Mouse (Mus musculus) T-helper 17 cell (primary cell): Measurements from ENCODE around the gene Trpc6.

Experiments used
- in situ Hi-C, 2 experiments: fragments of 300-600 bp; cut with MboI, MseI; formaldehyde crosslinking; loops; 1 replicate in 1 of 2; 2 replicates in 1 of 2; pipeline ENCODE4 v1.15.1; 2025; ENCODE audit warnings: high pct_unique_total_duplicates in 2 of 2

Gene Trpc6

DNA sequence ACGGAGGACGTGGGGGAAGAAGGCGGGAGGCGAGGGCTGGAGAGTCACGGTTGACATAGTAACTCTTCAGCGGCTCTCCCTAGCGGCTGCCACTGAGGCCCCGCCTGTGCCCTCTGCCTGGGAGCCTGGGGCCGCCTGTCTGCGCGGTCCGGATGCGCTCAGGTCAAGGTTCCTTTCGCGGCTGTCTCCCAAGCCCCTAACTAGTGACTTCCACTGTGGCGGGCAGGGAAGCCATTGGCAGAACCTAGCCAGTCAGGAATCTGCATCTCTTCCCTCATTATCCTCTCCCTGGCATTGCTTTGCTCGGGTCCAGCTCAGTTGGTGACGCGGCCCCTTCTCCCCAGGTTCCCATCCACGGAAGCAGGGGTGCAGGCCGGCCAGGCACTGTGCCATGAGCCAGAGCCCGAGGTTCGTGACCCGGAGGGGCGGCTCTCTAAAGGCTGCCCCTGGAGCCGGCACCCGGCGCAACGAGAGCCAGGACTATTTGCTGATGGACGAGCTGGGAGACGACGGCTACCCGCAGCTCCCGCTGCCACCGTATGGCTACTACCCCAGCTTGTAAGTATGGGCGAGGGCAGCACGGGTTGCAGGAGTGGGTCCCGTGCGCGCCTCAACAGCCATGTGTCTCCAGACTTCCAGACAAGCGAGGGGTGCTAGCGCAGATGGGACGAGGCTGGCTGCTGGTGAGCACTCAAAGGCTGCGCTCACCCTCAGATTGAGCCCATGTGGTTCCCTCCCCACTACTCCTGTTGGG is at the start of gene Trpc6:
Gene Trpc6, plus strand, starts transcription at position 102 of the 754 bp plus-strand sequence.
- in situ Hi-C loops = no loop called here

DNA sequence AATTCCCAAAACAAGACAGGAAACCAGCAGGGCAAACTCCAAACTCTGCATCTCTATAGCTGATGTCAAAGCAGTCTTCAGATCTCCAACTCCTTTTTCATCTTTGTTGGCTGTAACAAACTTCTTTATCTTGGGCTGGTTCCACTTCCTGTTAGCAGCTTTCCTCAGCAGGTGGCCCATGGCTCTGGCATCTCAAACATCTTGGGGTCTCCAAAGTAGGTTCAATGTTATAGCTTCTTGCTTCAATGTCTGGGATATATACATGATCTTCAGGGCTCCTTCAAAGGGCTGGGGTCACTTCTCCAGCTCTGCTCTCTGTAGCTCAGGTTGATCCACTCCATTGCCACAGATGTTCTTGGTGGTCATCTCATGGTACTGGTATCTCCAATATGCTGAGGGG is 23.0 kb upstream of the Trpc6 start:
- in situ Hi-C loops = no loop called here

DNA sequence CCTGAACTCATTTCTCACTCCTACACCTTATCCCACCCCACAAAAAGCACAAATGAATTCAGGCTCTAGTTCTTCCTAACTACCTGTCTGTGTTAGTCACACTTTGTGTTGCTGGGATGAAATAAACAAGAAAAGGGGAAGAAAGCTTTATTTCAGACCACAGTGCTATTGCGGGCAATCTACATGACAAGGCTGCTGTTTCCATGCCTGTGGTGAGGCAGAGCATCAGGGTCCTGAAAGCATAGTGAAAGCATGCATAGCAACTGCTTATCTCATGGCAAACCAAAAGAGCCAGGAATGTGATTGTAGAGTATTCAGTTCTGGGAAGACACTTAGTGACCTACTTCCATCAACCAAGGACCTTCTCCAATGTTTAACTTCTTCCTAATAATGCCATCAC is 10.3 kb upstream of the Trpc6 start:
- in situ Hi-C loops = no loop called here

DNA sequence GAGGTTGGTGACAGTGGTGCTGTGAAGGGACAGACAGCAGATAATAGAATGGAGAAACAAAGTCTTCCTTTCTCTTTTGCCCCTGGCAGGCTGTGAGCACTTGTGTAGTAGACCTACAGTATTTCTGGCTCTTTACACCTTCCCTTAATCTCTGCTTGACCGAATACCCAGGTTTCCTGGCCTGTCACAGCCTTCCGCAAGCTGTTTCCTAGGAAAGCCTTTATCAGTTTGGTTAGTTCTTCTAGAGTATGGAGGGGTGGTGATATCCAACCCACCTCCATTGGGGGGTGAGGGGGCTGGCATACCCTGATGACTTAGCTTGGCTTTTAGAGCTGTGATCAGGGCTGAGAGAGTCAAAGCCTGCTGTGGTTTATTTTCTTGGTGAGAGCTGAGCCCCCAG is 1.3 kb downstream of the Trpc6 start:
- in situ Hi-C loops = no loop called here

DNA sequence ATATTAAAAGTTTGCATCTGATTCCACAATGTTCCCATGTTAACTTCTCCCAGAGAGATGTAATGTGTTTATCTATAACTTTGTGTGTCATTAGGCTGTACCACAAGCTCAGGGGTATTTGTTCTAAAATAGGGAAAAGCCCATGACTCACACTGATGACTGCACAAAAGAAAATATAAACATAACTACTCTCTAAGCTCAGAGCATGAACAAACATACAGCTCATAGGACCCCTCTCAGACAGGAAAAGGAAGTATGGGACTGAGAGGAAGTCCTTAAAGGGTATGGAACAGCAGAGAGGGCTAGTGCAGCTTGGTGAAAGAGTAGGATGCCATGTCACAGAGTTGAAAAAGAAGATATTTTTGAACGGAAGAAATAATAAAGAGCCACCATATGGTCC is 14.6 kb downstream of the Trpc6 start:
- in situ Hi-C loops = no loop called here

DNA sequence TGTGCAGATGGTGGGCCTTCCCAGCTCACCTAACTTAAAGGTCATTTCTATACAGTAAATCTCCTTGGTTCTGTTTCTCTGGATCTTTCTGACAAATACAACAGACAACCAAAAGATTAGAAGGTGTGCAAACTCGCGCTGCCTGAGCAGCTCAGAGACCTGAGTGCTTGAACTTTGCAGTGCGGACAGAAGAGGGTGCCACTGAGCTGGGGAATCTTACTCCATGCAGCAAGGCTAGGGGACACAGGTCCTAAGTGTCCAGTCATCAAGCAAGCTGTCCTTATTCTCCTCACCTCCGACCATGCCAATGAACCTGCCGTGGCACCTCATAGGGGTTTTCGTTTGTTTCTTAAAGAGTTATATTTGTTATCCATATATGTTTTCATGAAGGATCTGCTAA is 48.7 kb downstream of the Trpc6 start:
- in situ Hi-C loops = no loop called here

DNA sequence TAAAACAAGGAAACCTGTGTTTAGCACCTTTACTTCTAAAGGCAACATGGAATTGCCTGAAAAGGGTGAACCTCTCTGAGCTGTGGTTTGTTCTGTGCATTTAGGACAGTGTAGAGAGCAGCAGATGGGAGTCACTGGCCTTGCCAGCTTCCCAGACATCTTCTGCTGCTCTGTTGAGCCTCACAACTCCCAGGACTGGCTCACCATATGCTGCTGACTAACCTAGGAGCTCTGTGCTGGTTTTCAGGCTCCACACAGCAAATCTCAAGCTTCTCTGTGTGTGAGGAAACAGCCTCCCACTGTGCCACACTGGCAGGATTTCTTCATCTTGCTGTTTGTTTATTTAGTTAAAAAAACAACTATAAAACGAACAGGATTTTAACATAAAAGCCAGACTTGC is 53.1 kb downstream of the Trpc6 start:
- in situ Hi-C loops = no loop called here

DNA sequence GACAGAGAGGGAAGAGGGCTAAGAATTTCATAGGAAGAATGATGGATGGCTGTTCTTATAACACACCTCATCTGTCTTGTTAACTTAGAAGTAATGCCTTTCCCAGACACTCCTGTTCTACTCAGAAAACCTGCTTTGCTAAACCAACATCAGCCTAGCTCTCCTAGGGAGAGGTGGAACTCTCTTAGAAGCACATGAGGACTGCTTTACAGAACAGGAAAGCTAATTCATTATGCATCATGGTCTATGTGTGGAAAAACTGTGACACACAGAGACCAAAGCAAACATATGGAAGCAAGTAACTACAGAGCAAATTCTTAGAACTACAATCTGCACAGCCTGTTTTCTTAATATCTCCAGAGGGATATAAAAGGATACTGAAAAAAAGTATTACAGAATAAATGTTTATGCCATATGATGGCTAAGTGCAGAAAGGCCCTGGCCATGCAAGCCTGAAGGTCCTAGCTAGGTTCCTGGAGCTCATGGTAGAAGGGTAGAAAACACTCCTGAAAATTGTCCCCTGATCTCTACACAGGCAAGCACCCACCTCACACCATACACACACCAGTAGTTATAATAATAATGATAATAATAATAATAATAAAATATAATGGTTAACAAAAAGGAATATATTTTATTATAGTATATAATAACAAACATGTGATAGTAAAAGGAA is 63.0 kb downstream of the Trpc6 start:
- in situ Hi-C loops = loop anchor here in 1 of 2 experiments (10.0 kb wide), 1 partner anchor 1958 kb away; no protein-coding TSS in a partner anchor

DNA sequence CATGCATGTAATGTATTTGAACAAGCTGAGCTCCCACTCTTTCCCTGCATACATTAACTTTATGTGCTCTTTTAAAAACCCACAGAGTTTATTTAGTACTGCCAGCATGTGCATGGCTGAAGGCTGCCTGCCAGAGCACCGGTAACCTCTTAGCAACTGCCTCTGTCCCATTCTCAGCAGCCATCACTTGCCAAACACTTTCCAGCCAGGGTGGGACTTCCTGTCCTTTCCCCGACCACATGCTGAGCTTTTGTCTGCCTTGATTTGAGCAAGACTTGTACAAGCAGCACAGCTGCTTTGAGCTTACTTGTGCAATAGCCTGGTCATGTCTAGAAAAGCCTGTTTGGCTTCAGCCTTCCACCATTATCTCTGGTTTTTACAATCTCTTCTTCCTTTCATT is 90.4 kb downstream of the Trpc6 start:
- in situ Hi-C loops = no loop called here

DNA sequence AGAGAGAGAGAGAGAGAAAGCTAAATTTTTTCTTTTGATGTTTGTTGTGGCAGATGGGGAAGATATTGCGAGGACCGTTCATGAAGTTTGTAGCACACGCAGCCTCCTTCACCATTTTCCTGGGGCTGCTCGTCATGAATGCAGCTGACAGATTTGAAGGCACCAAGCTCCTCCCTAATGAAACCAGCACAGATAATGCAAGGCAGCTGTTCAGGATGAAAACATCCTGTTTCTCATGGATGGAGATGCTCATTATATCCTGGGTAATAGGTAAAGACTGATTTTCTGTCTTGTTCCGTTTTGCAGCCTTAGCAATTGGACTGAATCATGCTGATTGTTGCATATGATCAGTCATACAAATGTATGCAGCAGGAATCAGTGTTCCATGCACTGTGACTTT is 99.5 kb downstream of the Trpc6 start:
- in situ Hi-C loops = no loop called here

DNA sequence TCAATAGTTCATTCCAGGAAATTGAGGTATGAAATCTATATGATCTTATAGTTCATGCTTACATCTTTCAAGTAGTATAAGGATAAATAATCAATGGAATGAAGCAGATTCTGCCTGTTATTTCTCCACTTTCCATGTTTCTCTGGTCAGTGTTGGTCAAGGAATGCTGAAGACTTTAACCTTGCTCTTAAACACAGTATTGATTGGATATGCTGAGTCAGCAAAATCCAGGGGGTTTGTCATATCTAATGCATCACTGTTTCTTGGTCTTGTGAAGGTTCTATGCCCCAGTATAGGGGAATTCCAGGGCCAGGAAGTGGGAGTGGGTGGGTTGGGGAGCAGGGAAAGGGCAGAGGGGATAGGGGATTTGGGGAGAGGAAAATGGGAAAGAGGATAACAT is 111.4 kb downstream of the Trpc6 start:
- in situ Hi-C loops = no loop called here

DNA sequence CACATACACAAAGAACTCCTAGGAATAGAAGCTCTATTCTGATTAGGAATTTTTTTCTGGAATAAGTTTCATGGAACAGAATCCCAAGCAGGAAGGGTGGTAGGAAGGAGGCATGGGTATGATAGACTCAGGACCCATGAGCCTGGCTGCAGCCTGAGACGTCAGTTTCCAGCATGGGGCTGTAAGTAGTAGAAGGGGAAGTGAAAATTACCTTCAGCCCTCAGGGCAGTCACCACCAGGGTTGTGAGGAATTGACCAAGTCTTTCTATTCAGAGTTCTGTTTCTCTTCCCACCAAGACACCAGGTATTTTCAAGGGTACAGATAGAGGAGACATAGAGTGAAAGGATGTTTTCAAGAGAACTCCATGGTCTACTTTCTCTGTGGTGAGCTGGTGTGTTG is 129.0 kb downstream of the Trpc6 start:
- in situ Hi-C loops = no loop called here

DNA sequence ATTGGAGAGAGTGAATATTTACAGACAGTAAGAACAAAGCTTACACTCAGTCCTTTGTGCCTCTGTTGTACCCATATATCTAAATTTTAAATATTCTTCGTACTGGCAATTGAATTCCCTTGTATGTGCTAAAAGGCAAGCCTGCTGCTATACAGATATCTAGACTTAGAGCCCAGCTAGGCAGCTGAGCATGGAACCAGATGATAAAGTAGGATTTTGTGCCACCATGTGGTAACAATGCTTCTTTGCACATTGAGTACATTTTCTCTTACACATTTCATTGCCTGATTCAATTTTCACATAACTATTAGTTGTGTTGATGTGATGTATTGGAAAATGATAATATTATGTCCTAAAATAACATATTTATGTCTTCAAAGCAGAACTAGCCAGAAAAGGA is 132.7 kb downstream of the Trpc6 start:
- in situ Hi-C loops = no loop called here

DNA sequence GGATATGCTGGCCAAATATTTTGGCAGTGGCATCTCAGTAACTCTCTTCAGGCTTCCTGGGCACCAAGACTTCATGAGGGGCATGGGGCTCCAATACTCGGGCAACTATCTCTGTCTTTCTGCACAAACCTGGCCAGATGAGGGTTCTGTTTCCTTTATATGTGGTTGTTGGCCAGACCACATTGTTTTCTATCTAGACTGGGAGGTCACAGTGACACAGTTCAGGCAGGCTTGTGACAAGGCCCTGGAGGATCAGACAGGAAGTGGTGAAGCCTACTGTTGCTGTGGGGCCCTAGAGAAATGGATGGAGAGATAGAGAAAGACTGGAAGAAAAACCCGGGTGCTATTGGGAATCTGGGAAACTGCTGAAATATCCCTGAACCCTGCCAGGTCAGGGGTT is 149.2 kb downstream of the Trpc6 start:
- in situ Hi-C loops = no loop called here

DNA sequence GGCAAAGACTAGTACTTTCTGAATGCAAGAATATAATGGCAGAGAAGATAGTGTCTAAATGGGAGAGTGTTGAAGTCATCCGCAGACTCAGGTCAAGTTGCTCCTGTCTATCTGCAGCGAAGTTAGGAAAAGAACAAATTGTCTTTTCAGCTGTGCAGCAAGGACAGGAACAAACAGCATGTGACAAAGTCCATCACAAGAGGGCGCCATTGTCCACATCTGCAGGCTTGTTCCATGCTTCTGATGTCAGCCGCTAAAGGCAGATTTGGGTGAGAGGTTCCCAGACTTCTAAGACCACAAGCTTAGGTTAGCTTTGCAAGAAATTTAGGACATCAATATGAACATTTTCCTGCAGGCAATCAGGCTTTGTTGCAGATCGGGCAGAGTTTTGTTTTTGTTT is 156.7 kb downstream of the Trpc6 start:
- in situ Hi-C loops = no loop called here

DNA sequence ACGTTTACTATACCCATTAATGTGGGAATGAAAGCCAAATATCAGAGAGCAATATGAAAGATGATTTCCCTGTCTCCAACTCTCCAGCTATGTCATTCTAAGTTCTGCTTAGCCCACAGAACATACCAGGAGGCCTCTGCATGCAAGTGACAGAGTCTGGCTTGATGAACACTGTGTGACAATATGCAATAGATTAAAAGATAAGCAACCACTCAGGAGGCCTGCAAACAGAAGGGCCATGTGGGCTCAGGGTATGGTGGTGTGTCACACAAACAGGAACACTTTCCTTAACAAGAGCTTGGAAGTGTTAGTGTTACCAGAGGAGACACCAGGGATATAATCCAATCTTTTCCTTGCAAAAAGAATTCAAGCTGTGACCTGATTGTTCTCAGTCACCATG is 159.6 kb downstream of the Trpc6 start:
- in situ Hi-C loops = no loop called here

DNA sequence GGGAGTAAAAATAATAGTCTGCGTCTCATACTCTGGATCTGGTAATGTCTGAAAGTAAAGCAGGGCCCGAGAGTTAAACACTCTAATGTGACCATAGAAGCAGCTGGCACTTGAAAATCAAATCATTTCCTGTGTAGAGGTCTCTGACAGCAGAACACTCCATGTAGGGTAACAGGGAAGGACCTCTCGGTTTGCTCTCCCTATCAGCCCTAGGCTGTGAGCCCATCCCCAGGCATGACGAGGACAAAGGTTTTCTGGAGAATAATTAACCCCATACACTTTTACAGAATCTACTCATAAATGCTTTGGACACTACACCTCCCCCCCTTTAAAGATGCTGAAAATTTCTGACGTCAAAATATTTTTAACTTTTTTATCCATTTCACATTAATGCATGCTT is 160.0 kb downstream of the Trpc6 start:
- in situ Hi-C loops = no loop called here

DNA sequence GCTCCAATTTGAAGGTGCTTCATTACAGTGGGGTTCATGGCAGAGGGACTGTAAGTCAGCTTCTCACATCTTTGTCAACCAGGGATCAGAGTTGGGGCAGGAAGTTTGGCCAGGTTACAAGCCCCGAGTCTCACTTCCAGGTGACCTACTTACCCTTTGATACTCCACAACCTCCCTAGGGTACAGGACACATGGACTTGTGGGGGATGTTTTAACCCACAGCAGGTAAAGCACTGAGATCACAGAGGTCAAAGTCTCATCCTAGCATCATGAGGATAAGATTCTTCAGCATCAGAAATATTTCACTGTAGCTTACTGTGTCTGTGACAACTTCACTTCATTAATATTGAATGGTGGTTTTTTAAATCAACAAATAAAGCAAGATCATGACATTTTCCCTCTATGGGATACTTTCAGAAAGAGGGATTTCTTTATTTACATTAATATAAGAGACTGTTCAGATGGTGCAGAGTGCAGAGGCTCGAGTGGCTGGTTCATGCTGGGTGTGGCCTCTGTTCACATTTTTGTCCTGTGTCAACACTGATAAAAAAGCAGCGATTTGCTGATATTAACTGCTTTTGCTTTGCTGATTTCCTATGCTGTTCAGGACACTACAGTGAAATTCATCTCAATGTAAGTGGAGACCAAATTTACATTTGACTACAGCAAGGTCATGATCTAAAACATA is 166.3 kb downstream of the Trpc6 start:
- in situ Hi-C loops = no loop called here

DNA sequence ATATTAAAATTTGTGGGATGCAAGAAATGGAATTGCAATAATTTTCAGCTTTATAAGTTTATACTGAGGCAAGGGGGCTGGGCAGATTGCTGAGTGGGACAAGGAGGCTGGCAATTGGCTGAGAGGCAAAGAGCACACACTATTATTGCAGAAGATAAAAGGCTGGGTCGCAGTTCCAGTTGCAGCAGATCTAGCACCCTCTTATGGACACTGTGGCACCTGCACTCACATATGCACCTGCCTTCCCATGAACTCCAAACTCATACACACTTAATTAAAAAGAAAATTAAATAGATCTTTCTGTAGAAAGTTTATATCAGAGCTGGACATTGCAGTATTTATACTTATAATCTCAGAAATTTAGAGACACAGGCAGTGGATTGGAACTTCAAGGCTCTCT is 175.1 kb downstream of the Trpc6 start:
- in situ Hi-C loops = no loop called here

DNA sequence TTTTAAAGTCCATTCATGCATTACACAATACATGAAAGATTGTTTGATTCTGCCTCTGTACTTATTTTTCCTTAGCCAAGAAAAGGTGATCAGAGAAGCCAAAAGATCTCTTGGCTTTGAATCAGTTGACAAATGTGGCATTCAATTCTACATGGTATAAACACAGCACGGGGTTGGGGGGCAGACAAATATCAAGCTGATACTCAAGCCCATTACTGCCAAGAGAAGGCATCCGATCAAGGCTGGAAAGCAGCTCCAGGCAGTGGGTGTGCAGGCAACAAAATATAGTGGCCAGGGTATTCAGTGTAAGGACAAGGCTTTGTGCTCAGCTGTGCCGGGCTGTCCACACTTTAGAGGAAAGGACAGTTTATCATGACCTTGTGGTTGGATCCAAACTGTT is 185.1 kb downstream of the Trpc6 start:
- in situ Hi-C loops = no loop called here
